Mouse (Mus musculus) cerebellum, postnatal 10 days (tissue): ENCODE measurements around the gene Nr2f2.

Source experiments
- DNase-seq, 2 experiments: peaks; one replicate each; pipeline ENCODE4 v3.0.0; 2021; ENCODE audit warnings: mixed read lengths in 2 of 2

Nr2f2 gene

GRCm38 (mm10) chr7:70364798-70365197, 1.7 kb downstream of the Nr2f2 start:
- DNase-seq = peak in 1 of 2 experiments; percentile 50

GRCm38 (mm10) chr7:70363351-70363750, 3.2 kb downstream of the Nr2f2 start:
- DNase-seq = peak in 1 of 2 experiments; percentile 12

GRCm38 (mm10) chr7:70362526-70363170, 3.9 kb downstream of the Nr2f2 start:
- peak in 1 of 2 experiments; percentile 36 for DNase-seq

- peak; percentile 95 to 96 for DNase-seq
These were observed 4.9 kb downstream of the Nr2f2 start for GRCm38 (mm10) chr7:70361383-70362364.

- DNase-seq = peak in 1 of 2 experiments; percentile 69
These were observed 5.7 kb downstream of the Nr2f2 start for GRCm38 (mm10) chr7:70360611-70361382.

GRCm38 (mm10) chr7:70359791-70360581, 6.5 kb downstream of the Nr2f2 start:
- peak; percentile 54 to 58 for DNase-seq

- peak; percentile 68 to 77 for DNase-seq
These were observed 7.5 kb downstream of the Nr2f2 start for GRCm38 (mm10) chr7:70358848-70359591.

GRCm38 (mm10) chr7:70358020-70358847, 8.3 kb downstream of the Nr2f2 start:
- DNase-seq = peak; percentile 53 to 57

GRCm38 (mm10) chr7:70357516-70358019, 9.0 kb downstream of the Nr2f2 start:
- no peak for DNase-seq

GRCm38 (mm10) chr7:70356691-70357515, 9.6 kb downstream of the Nr2f2 start:
- no peak for DNase-seq

- no peak for DNase-seq
These were observed 10.6 kb downstream of the Nr2f2 start for GRCm38 (mm10) chr7:70355691-70356568.

GRCm38 (mm10) chr7:70355357-70355620, 11.2 kb downstream of the Nr2f2 start:
- no peak for DNase-seq

- DNase-seq = no peak
These were observed 11.8 kb downstream of the Nr2f2 start for GRCm38 (mm10) chr7:70354606-70355356.

- DNase-seq = no peak
These were observed 13.4 kb downstream of the Nr2f2 start for GRCm38 (mm10) chr7:70353151-70353550.

- no peak for DNase-seq
These were observed 13.9 kb downstream of the Nr2f2 start for GRCm38 (mm10) chr7:70352617-70353016.

GRCm38 (mm10) chr7:70351981-70352560, 14.5 kb downstream of the Nr2f2 start:
- DNase-seq = no peak
